Mouse (Mus musculus) liver, postnatal 0 days (tissue): ENCODE measurements around the gene Ano1.

Experiments used
- CTCF ChIP-seq: sonication (generic); IDR thresholded peaks from 2 replicates; pipeline ENCODE4 v1.5.1; 2016; ENCODE audit warnings: antibody characterized with exemption, low read depth
- EP300 ChIP-seq: IDR thresholded peaks from 2 replicates; pipeline ENCODE4 v1.6.1; 2016; ENCODE audit warnings: antibody characterized with exemption, low read depth, mild to moderate bottlenecking

- TF ChIP-seq EP300 (no peak), CTCF (peak; percentile 38; the same call in 1 of the 2 replicates)
Measured at GRCm38 (mm10) chr7:144607862-144608261, 143.9 kb downstream of the Ano1 start.
